Mouse (Mus musculus) embryonic fibroblast, embryonic 13.5 days (primary cell): ENCODE data around the gene Cacna1a. TPM values are rescaled to one million over a fixed set of nuclear protein-coding genes. Genes with fewer than 3 reads are reported as not detected.

ENCODE experiments used
- H3K27ac ChIP-seq: 2 replicates; pipeline ENCODE4 v1.5.1; 2012; ENCODE audit warnings: low read length, control low read depth, inconsistent platforms; ENCODE audit not compliant: insufficient read depth
- H3K4me1 ChIP-seq: 2 replicates; pipeline ENCODE4 v1.6.1; 2011; ENCODE audit warnings: low read length; ENCODE audit not compliant: control insufficient read depth, insufficient read depth
- H3K4me3 ChIP-seq: 2 replicates; pipeline ENCODE4 v1.5.1; 2011; ENCODE audit warnings: mild to moderate bottlenecking, control low read depth, low read length; ENCODE audit not compliant: insufficient read depth
- CTCF ChIP-seq: IDR thresholded peaks from 2 replicates; pipeline ENCODE4 v1.5.1; 2011; ENCODE audit warnings: mild to moderate bottlenecking, control low read depth, low read length, moderate library complexity, borderline replicate concordance; ENCODE audit not compliant: insufficient read depth
- POLR2A ChIP-seq: IDR thresholded peaks from 2 replicates; pipeline ENCODE4 v1.6.1; 2011; ENCODE audit warnings: low read depth, mild to moderate bottlenecking, control low read depth, low read length, moderate library complexity
- polyA plus RNA-seq: library from polyadenylated mRNA; stranded (reverse); fragments of >200 nt; gene quantifications from 2 replicates; pipeline ENCODE4 v1.2.4, GENCODE M21; 2011; ENCODE audit warnings: low read depth; ENCODE audit not compliant: missing spikeins, insufficient read length

Cacna1a gene
- polyA plus RNA-seq, 1 experiment, result 7.2 TPM

DNA sequence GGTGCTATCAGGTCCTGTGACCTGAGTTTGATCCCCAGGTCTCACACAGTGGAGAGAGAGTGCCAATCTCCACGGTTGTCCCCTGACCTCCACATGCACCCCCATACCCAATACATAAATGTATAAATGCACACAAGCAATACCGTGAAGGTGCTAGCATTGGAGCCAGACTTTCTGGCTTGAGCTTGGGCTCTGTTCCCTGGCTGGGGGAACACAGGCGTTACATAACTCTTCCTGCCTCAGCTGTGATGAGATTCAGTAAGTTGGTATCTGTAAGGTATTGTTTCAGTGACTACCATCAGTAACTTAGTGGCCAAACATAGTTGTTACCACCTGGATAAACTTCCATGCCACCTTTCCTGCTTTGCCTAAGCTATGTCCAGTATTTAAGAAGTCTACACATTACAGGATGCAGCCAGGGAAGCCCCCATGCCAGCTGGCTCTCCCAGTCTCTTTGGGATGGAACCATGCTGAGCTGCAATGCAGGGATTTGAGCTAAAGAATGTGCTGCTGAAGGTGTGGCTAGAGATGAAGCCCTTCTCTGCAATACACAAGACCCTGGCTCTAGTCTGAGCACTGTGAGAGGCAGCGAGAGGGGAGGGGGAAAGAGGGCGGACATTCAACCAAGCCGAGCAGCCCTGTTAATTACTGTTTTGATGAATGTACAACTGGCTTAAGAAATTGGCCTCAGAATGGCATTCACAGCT lies 7.7 kb downstream of the Cacna1a start:
- TF ChIP-seq POLR2A (no peak), CTCF (no peak)

DNA sequence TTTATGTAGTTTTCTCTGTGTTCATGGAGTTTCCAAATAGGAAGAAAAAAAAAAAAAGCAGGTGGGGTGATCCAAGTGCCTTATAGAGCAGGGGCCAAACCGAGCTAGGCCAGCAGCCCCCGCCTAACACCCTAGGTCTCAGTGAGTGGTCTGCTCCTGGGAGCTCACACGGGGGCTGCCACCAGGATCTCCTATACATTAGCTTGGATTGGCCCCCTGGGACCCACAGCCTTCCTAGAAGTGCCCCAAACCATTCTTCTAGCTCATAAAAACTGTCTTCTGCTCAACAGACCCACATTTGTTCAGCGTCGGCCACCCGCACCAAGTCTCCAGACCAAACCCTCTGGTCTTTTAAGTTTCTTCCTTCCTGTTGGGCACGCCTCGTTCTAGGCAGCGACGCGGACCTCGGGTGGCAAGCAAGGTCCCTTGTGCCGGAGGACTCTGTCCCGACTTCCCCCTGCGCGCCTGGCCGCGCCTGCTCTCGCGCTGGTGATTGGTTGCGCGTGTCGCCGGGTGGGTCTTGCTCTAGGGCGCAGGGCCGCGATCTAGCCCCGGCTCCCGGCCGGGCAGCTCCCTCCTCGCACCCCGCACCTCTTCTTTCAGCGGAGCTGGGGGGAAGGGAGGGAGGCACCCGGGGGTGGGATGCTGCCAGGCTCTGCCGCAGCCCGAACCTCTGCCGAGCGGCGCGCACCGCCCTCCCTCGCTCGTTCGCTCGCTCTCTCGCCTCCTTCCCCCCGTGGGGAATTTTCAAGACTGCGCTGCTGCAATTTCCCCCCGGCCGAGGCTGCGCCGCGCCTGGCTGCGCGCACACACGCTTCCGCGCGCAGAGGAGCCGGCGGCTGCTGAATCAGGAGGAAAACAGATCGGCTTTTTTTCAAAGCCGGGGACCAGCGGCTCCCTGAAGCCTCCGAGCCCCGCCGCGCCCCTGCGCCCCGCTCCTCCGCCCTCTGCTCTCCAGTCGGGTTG lies 25.9 kb downstream of the Cacna1a start:
- no peak overlapping the region for H3K27ac ChIP-seq
- TF ChIP-seq CTCF, result no peak
- 0 out of 2 replicates have a peak, but pooled peaks have one; percentile 32 for TF ChIP-seq POLR2A
- H3K4me1 ChIP-seq, result no peaks in the 10 kb centered on the region
- peak overlapping the region; percentile 55 for H3K4me3 ChIP-seq

More for the DNA sequence above, 7.7 kb downstream of the Cacna1a start:
- H3K4me1 ChIP-seq, result no peaks in the 10 kb centered on the region
- no peak overlapping the region for H3K4me3 ChIP-seq
- no peak overlapping the region for H3K27ac ChIP-seq

- no peaks in the 10 kb centered on the region for H3K4me1 ChIP-seq
- H3K4me3 ChIP-seq, result peak overlapping the region; percentile 55
- no peak overlapping the region for H3K27ac ChIP-seq
Measured at GRCm38 (mm10) chr8:84414918-84415317, 26.7 kb downstream of the Cacna1a start.

GRCm38 (mm10) chr8:84415378-84415898 lies 27.2 kb downstream of the Cacna1a start:
- Histone ChIP-seq H3K27ac (no peak overlapping the region), H3K4me3 (peak overlapping the region; percentile 55), H3K4me1 (no peaks in the 10 kb centered on the region)
- TF ChIP-seq POLR2A, result no peak
- no peak for TF ChIP-seq CTCF

More at GRCm38 (mm10) chr8:84414918-84415317, 26.7 kb downstream of the Cacna1a start:
- TF ChIP-seq CTCF (no peak), POLR2A (no peak)

DNA sequence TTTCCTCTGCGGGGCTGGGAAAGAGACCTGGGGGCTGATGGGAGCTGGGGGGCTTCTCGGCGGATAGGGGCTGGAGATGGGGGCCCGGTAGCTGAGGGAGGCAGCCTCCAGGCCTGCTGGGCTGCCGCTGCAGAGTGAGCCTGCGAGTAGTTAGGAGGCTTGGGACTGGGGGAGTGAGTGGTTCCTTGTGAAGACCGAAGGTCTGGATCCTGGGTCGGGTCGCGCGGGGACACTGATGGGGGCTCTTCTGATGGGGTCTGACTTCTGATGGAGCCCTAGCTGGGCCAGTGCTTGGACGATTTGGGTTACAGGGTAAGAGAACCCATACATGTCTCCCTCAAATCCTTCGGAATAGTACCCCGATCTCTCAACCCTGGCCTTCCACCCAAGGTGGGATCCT lies 27.8 kb downstream of the Cacna1a start:
- no peaks in the 10 kb centered on the region for H3K4me1 ChIP-seq
- H3K4me3 ChIP-seq, result peak overlapping the region; percentile 55
- no peak for TF ChIP-seq CTCF
- no peak for TF ChIP-seq POLR2A
- no peak overlapping the region for H3K27ac ChIP-seq

DNA sequence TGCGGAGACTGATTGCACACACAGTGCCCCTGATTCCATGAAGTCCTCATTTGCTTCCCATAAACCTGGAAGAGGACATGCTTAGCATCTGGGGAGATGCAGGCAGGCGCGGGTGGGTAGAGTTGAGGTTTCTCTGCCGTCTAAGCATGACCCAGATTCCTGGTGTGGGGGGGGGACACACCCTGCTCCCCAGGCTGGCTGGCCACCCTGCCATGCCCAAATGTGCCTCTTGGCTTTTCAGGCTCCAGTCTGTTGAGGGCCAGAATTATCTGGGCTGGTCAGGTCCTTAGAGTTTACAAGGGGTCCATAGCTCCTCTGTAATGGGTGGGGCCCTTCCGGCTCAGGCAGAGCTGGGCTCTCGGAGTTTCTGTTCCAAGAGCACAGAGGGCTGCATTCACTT lies 28.7 kb downstream of the Cacna1a start:
- H3K4me3 ChIP-seq, result no peak overlapping the region
- no peaks in the 10 kb centered on the region for H3K4me1 ChIP-seq
- no peak for TF ChIP-seq CTCF
- TF ChIP-seq POLR2A, result no peak
- H3K27ac ChIP-seq, result no peak overlapping the region

DNA sequence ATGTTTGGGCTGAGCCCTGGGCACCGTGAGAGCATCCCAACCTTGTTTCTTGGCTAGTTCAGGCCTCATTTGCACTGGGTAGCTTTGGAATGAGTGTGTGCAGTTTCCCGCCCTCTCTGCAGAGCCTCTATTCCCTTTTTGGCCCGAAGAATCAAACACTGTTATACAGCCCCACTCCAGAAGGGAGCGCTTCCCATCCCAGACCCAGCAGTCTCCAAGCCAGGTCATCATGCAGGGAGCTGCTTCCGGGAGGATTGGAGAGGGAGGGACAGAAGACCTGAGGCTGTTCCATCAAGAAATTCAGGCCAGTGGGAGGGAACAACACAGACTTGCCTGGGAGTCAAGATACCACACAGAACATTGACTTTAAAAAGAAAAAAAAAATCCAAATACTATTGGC lies 29.6 kb downstream of the Cacna1a start:
- H3K27ac ChIP-seq, result no peak overlapping the region
- no peak for TF ChIP-seq CTCF
- TF ChIP-seq POLR2A, result no peak
- no peaks in the 10 kb centered on the region for H3K4me1 ChIP-seq
- H3K4me3 ChIP-seq, result no peak overlapping the region

- TF ChIP-seq CTCF, result no peak
- TF ChIP-seq POLR2A, result no peak
- Histone ChIP-seq H3K27ac (no peak overlapping the region), H3K4me3 (no peak overlapping the region), H3K4me1 (no peaks in the 10 kb centered on the region)
Measured at GRCm38 (mm10) chr8:84424426-84424825, 36.2 kb downstream of the Cacna1a start.

DNA sequence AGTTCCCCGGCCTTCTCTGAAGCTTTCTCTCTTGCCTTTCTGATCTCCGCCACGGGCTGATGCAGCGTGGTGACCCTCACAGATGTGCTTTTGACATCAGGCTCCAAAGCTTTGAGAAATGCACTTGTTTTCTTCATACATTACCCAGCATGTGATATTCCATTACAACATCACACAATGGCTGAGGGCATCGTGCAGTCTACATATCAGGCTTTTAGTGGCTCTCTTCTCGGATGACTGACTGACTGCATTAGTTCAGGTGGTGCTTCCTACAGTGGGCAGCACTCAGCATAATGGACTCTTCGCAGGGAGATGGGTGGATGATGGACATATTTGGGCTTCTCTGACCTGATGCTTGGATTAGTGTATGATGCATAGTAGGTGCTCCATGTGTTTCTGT lies 37.8 kb downstream of the Cacna1a start:
- Histone ChIP-seq H3K27ac (no peak overlapping the region), H3K4me3 (no peak overlapping the region), H3K4me1 (no peaks in the 10 kb centered on the region)
- TF ChIP-seq CTCF (no peak), POLR2A (no peak)
